Mouse (Mus musculus): ENCODE measurements at regions not wholly inside any gene's neighbourhood (a gene's known extent, or its start where the extent isn't known, plus 50 kb on each side); places are given as distances from the start of the nearest gene placed in this dataset.

DNA sequence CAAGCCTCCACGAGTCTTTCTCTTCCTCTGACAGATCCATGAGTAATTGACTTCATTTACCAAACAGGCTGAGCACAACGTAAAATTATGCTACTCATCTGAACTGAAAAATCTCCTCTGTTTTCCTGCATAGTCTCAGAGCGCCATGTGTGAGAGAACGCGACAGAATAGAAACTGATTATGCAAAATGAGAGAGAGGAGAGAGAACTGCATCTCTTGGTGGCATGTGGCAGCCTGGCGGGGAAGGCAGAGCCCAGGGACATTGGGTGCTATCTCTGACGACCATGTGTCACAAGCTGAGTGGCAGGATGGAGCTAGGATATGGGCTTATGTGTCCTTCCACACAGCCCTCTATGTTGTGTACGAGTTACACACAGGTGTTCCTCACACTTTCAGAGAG lies 131.6 kb upstream of the Atxn1 start:
- WGBS, result 75% methylated on average over 8 of the region's 8 CpGs
- Histone ChIP-seq H3K27ac (no peak overlapping the region), H3K9ac (ENCODE audit: low read depth, low read length) (no peak overlapping the region), H3K27me3 (ENCODE audit: insufficient read depth, low read length) (no peaks in the 10 kb centered on the region), H3K36me3 (ENCODE audit: insufficient read depth, low read length) (no peaks in the 10 kb centered on the region), H3K4me1 (replicated peaks; ENCODE audit: insufficient read depth, low read length) (no peaks in the 10 kb centered on the region), H3K4me2 (ENCODE audit: low read length) (no peak overlapping the region), H3K4me3 (replicated peaks; ENCODE audit: low read depth, low read length) (no peak overlapping the region), H3K9me3 (replicated peaks; ENCODE audit: low read length) (no peaks in the 10 kb centered on the region)
- no peak for TF ChIP-seq CTCF (IDR thresholded peaks at IDR 0.05; ENCODE audit: low read depth)
- DNase-seq (ENCODE audit: low spot score), result no peak
- ATAC-seq (replicated peaks; ENCODE audit: low FRiP score, low read depth), result no peak

- no peak overlapping the region for H3K4me2 ChIP-seq (ENCODE audit: low read length)
- no peaks in the 10 kb centered on the region for H3K36me3 ChIP-seq (ENCODE audit: insufficient read depth, low read length)
- ATAC-seq (replicated peaks; ENCODE audit: low FRiP score, low read depth) (no peak), DNase-seq (ENCODE audit: low spot score) (no peak)
- H3K4me3 ChIP-seq (replicated peaks; ENCODE audit: low read depth, low read length), result no peak overlapping the region
- no peaks in the 10 kb centered on the region for H3K4me1 ChIP-seq (replicated peaks; ENCODE audit: insufficient read depth, low read length)
- no peaks in the 10 kb centered on the region for H3K27me3 ChIP-seq (ENCODE audit: insufficient read depth, low read length)
- WGBS, result 80% methylated on average over 3 of the region's 3 CpGs
- no peak overlapping the region for H3K27ac ChIP-seq
- no peak overlapping the region for H3K9ac ChIP-seq (ENCODE audit: low read depth, low read length)
- H3K9me3 ChIP-seq (replicated peaks; ENCODE audit: low read length), result no peaks in the 10 kb centered on the region
- TF ChIP-seq CTCF (IDR thresholded peaks at IDR 0.05; ENCODE audit: low read depth), result no peak
These were observed 128.0 kb upstream of the Atxn1 start for GRCm38 (mm10) chr13:46092787-46093186.

DNA sequence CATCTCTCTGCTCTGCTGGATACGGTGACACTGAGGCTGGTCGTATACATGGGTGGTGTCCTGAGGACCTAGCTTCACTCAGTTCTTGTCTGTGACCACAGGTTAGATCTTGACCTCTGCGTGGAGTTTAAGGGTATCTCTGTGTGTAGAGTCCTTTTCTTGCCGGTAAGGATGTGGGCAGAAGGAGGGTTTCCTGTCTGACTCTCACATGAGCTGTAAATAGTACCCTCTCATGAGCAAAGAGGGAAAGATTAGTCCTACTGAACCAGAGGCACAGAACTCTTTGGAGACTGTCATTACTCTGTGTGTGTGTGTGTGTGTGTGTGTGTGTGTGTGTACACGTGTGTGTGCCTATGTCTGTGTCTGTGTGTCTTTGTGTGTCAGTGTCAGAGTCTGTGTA lies 126.3 kb upstream of the Atxn1 start:
- H3K27me3 ChIP-seq (ENCODE audit: insufficient read depth, low read length), result no peaks in the 10 kb centered on the region
- no peak overlapping the region for H3K9ac ChIP-seq (ENCODE audit: low read depth, low read length)
- no peaks in the 10 kb centered on the region for H3K4me1 ChIP-seq (replicated peaks; ENCODE audit: insufficient read depth, low read length)
- no peak overlapping the region for H3K4me3 ChIP-seq (replicated peaks; ENCODE audit: low read depth, low read length)
- 79% methylated on average over 5 of the region's 5 CpGs for WGBS
- DNase-seq (ENCODE audit: low spot score), result no peak
- H3K4me2 ChIP-seq (ENCODE audit: low read length), result no peak overlapping the region
- no peaks in the 10 kb centered on the region for H3K36me3 ChIP-seq (ENCODE audit: insufficient read depth, low read length)
- TF ChIP-seq CTCF (IDR thresholded peaks at IDR 0.05; ENCODE audit: low read depth), result no peak
- no peak for ATAC-seq (replicated peaks; ENCODE audit: low FRiP score, low read depth)
- H3K9me3 ChIP-seq (replicated peaks; ENCODE audit: low read length), result no peaks in the 10 kb centered on the region
- no peak overlapping the region for H3K27ac ChIP-seq

GRCm38 (mm10) chr13:46088237-46088636 lies 123.4 kb upstream of the Atxn1 start:
- no peak for ATAC-seq (replicated peaks; ENCODE audit: low FRiP score, low read depth)
- Histone ChIP-seq H3K27me3 (ENCODE audit: insufficient read depth, low read length) (no peaks in the 10 kb centered on the region), H3K4me2 (ENCODE audit: low read length) (no peak overlapping the region), H3K4me3 (replicated peaks; ENCODE audit: low read depth, low read length) (no peak overlapping the region), H3K4me1 (replicated peaks; ENCODE audit: insufficient read depth, low read length) (no peaks in the 10 kb centered on the region), H3K27ac (no peak overlapping the region), H3K9ac (ENCODE audit: low read depth, low read length) (no peak overlapping the region), H3K36me3 (ENCODE audit: insufficient read depth, low read length) (no peaks in the 10 kb centered on the region), H3K9me3 (replicated peaks; ENCODE audit: low read length) (no peaks in the 10 kb centered on the region)
- no peak for DNase-seq (ENCODE audit: low spot score)
- 94% methylated on average over 3 of the region's 3 CpGs for WGBS
- TF ChIP-seq CTCF (IDR thresholded peaks at IDR 0.05; ENCODE audit: low read depth), result 0 out of 2 replicates have a peak, but pooled peaks have one; percentile 18

DNA sequence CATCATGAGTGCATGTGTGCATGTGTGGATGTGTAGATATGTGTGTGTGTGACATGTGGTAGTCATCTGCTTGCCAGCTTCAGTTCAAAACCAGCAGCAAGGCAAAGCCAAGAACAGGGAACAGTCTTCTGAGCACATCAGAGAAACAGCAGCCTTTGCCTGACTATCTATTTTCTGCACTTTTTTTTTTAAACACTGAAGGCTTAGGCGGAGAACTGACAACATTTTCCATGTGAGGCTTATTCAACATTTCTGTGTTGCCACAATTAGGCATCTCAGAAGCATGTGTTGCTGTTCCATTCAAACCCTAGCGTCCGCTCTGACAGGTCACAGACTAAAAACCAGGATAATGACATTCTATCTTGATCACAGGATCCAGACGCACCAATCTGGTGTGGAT lies 122.9 kb upstream of the Atxn1 start:
- Histone ChIP-seq H3K27ac (no peak overlapping the region), H3K4me2 (ENCODE audit: low read length) (no peak overlapping the region), H3K27me3 (ENCODE audit: insufficient read depth, low read length) (no peaks in the 10 kb centered on the region), H3K9me3 (replicated peaks; ENCODE audit: low read length) (no peaks in the 10 kb centered on the region), H3K9ac (ENCODE audit: low read depth, low read length) (no peak overlapping the region), H3K4me3 (replicated peaks; ENCODE audit: low read depth, low read length) (no peak overlapping the region), H3K4me1 (replicated peaks; ENCODE audit: insufficient read depth, low read length) (no peaks in the 10 kb centered on the region), H3K36me3 (ENCODE audit: insufficient read depth, low read length) (no peaks in the 10 kb centered on the region)
- ATAC-seq (replicated peaks; ENCODE audit: low FRiP score, low read depth), result no peak
- 92% methylated on average over 4 of the region's 4 CpGs for WGBS
- no peak for TF ChIP-seq CTCF (IDR thresholded peaks at IDR 0.05; ENCODE audit: low read depth)
- no peak for DNase-seq (ENCODE audit: low spot score)

GRCm38 (mm10) chr13:46076879-46077278 lies 112.1 kb upstream of the Atxn1 start:
- Histone ChIP-seq H3K4me3 (replicated peaks; ENCODE audit: low read depth, low read length) (no peak overlapping the region), H3K9ac (ENCODE audit: low read depth, low read length) (no peak overlapping the region), H3K9me3 (replicated peaks; ENCODE audit: low read length) (no peaks in the 10 kb centered on the region), H3K27me3 (ENCODE audit: insufficient read depth, low read length) (no peaks in the 10 kb centered on the region), H3K27ac (no peak overlapping the region), H3K4me1 (replicated peaks; ENCODE audit: insufficient read depth, low read length) (no peaks in the 10 kb centered on the region), H3K36me3 (ENCODE audit: insufficient read depth, low read length) (no peaks in the 10 kb centered on the region), H3K4me2 (ENCODE audit: low read length) (no peak overlapping the region)
- no peak for ATAC-seq (replicated peaks; ENCODE audit: low FRiP score, low read depth)
- WGBS, result 66% methylated on average over 6 of the region's 6 CpGs
- no peak for DNase-seq (ENCODE audit: low spot score)
- peak; percentile 36 for TF ChIP-seq CTCF (IDR thresholded peaks at IDR 0.05; ENCODE audit: low read depth)

DNA sequence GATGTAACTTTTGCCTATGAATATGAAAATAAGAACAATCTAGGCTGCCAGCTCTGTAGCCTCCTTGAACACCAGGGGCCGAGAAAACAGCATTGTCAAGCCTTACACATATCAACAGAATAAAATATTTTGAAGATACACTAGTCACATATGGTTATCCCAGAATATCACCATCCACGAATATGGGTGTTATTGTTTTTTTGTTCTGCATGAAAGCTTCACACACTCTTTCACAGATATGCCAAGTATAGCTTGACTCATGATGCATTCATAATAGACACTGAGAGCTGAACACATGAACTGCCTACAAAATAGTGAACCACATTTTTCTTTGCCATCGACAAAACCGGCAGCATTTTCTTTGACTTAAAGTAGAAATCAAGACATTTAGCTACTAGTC lies 106.9 kb upstream of the Atxn1 start:
- no peaks in the 10 kb centered on the region for H3K27me3 ChIP-seq (ENCODE audit: insufficient read depth, low read length)
- TF ChIP-seq CTCF (IDR thresholded peaks at IDR 0.05; ENCODE audit: low read depth), result no peak
- H3K27ac ChIP-seq, result no peak overlapping the region
- ATAC-seq (replicated peaks; ENCODE audit: low FRiP score, low read depth) (no peak), DNase-seq (ENCODE audit: low spot score) (no peak)
- H3K4me2 ChIP-seq (ENCODE audit: low read length), result no peak overlapping the region
- no peaks in the 10 kb centered on the region for H3K36me3 ChIP-seq (ENCODE audit: insufficient read depth, low read length)
- H3K9ac ChIP-seq (ENCODE audit: low read depth, low read length), result no peak overlapping the region
- 89% methylated on average over 4 of the region's 4 CpGs for WGBS
- H3K4me3 ChIP-seq (replicated peaks; ENCODE audit: low read depth, low read length), result no peak overlapping the region
- no peaks in the 10 kb centered on the region for H3K9me3 ChIP-seq (replicated peaks; ENCODE audit: low read length)
- no peaks in the 10 kb centered on the region for H3K4me1 ChIP-seq (replicated peaks; ENCODE audit: insufficient read depth, low read length)

Measured in kidney, postnatal 0 days (tissue).